Mouse (Mus musculus) urinary bladder, postnatal 36 days (tissue): ENCODE data around the gene Kctd4.
"Not testable (repeated sequence)": the region's sequence is repeated elsewhere in the genome, so short reads cannot be mapped to it uniquely, and the experiment has no call there.

ENCODE experiments used
- DNase-seq, 2 experiments: peaks; one replicate each; pipeline ENCODE4 v3.0.0; 2022; ENCODE audit warnings: low spot score in 2 of 2, mixed read lengths in 1 of 2

The Kctd4 gene

DNA sequence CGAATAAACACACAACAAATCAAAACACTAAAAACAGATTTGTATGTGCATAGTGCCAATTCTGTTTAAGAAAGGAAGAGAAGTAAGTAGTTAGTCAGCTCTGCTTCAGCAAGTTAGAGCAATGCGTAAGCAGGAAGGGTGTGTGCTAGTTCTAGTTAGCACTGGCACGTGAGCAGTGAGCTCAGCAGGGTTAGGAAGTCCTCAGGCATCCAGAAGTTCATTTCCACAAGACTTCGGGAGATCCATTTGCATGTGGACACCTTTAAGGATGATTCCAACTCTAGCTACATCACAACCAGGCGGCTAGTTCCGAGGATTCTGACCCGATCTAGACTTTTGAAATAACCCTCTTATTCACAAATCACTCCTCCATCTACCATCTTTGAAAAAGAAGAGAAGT, at the start of gene Kctd4:
Kctd4 (plus strand) TSS at position 244 of the 400 bp plus-strand sequence.
- no peak for DNase-seq

DNA sequence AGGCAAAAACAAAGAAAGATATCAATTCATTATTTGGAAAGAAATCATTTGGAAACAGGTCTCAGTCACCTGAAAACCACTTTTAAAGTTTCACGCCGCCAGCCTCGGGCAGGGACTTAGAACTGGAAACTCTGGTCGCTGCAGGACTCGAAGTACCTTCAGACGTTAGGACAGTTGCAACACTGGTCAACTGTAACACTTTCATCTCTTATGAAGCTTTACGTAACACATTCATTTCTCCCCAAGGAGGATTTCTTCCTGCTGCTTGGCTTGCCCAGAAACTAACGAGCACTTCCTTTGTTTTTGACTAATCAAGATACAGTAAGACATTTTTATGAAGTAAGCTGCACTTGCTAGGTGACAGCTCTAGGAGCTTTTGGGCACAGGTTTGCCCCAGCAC, 47.9 kb upstream of the Kctd4 start:
- DNase-seq, result no peak

DNA sequence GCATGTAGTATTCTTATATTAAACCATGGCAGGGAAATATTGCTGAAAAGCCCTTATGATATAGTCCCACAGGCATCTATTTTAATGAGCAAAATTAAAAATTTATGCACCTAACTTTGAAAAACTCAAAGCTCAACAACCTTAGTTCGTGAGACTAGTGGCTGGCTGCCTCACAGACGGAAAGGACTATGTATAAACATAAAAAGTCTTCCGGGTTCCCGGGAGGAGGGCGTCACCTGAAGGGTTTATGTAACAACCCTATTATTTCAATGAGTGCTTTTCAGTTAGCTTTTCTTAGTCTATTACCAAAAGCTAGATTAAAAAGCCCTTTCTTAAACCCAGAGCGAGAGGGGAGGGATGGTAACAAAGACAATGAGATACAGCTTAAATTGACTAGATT, 42.8 kb upstream of the Kctd4 start:
- DNase-seq, result no peak

DNA sequence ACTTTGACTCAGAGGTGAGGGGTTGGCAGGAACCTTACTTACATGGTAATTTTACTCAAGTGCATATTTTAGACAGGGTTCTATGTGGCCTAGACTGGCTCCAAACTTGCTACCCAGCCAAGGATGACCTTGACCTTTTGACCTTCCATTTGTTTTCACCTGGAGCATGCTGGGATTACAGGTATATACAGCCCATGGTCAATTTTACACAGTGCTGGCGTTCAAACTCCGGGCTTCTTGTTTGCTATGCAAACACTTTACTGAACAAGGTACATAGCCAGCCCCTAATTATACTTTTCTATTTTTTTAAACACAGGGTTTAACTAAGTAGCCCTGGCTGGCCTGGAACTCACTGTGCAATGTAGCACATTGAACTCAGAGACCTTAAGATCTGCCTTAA, 42.1 kb upstream of the Kctd4 start:
- DNase-seq, result no peak

GRCm38 (mm10) chr14:75923314-75924052, 31.3 kb upstream of the Kctd4 start:
- DNase-seq, result no peak

GRCm38 (mm10) chr14:75929713-75930112, 25.1 kb upstream of the Kctd4 start:
- not testable (repeated sequence) for DNase-seq

GRCm38 (mm10) chr14:75931266-75931665, 23.5 kb upstream of the Kctd4 start:
- no peak for DNase-seq

GRCm38 (mm10) chr14:75934359-75934758, 20.4 kb upstream of the Kctd4 start:
- DNase-seq, result no peak

GRCm38 (mm10) chr14:75937714-75938113, 17.1 kb upstream of the Kctd4 start:
- no peak for DNase-seq

- no peak for DNase-seq
Observed at GRCm38 (mm10) chr14:75941500-75941899, 13.3 kb upstream of the Kctd4 start.

GRCm38 (mm10) chr14:75942365-75942764, 12.4 kb upstream of the Kctd4 start:
- DNase-seq, result no peak

DNA sequence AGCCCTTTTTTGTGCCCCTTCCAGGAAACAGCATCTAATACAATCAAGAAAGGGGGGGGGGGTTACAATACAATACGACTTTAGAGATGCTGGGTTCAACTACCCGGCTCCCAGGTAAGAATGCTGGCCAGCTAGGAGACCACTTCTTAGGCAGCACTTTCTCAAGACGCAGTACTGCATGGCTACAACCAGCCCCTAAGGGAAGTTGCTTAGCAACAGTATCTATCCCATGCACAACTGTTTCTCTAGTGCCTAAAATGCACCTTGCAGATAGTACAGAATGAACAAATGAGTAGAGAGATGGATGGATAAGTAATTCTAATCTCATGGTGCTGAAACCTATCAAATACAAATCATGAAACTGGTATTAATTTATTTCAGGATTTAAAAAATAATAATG, 7.1 kb upstream of the Kctd4 start:
- no peak for DNase-seq

DNA sequence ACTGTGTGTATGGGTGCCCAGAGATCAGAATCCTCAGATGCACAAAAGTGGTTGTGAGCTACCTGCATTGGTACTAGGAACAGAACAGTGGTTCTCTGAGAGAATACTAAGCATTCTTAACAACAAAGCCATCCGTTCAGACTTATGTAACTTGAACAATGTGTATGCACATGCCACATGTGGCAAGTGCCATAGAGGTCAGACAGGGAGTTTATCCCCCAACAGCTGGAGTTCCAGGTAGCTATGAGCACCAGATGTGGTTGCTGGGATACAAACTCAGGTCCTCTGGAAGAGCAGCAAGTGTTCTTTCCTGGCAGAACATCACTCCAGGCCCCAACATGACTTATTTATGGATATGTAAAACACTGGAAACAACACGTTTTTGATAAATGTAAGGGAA, 1.8 kb upstream of the Kctd4 start:
- DNase-seq, result no peak

- no peak for DNase-seq
Observed at GRCm38 (mm10) chr14:75962250-75962649, 7.4 kb downstream of the Kctd4 start.

DNA sequence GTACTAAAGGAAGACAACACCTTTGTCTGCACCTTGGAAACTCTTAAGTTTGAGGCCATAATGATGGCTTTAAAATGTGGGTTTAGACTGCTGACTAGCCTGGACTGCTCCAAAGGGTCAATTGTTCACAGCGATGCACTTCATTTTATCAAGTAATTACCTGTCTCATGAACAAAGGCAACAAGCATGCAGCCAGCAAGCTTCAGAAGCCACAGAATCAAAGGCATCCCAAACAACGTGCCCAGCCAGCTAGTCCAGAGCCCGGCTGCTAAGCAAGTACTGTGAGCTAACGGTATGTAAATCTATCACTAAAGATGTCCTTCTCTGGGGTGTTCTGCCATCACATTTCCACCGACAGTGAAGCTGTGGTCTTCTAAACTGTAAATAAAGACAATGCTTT, 8.4 kb downstream of the Kctd4 start:
- DNase-seq, result no peak

DNA sequence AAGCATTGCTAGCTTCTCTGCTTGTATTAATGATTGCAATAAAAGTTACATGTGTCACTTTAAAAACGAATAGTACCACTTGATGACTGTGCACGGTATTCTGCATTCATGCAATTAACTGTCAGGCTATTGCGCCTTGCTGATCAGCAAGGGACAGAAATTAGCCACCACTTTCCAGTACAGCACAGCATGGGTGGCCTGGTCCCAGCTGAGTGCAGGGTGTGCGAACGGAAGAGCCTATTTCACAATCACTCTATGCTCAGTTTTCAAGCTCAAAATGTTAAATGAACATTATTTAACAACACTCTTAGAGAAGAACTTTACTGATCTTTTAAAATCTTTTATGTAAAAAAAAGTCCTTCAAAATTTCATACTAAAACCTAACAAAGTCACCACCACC, 9.2 kb downstream of the Kctd4 start:
- DNase-seq, result no peak

- no peak for DNase-seq
Observed at GRCm38 (mm10) chr14:75964433-75964832, 9.6 kb downstream of the Kctd4 start.

- DNase-seq, result no peak
Observed at GRCm38 (mm10) chr14:75967291-75967690, 12.5 kb downstream of the Kctd4 start.

- no peak for DNase-seq
Observed at GRCm38 (mm10) chr14:75976107-75976506, 21.3 kb downstream of the Kctd4 start.

GRCm38 (mm10) chr14:75981231-75981630, 26.4 kb downstream of the Kctd4 start:
- DNase-seq, result no peak

DNA sequence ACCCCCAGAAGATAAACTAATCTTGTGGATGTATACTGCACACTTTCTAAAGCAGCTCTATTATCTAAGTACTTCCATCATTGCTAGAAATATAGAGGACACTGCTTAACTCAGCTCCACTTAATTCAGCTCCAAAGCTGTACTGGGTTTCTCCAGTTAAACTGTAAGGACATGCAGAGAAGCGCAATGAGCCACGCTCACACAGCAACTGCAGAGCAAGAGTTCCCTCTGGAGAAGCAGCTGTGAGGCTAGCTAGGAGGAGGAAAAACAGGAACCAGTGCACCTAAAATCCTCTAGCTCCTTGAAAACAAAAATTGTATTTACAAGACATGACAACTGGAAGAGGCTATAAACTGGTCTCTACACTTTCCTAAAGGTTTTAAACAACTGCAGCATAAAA, 29.1 kb downstream of the Kctd4 start:
- DNase-seq, result no peak

DNA sequence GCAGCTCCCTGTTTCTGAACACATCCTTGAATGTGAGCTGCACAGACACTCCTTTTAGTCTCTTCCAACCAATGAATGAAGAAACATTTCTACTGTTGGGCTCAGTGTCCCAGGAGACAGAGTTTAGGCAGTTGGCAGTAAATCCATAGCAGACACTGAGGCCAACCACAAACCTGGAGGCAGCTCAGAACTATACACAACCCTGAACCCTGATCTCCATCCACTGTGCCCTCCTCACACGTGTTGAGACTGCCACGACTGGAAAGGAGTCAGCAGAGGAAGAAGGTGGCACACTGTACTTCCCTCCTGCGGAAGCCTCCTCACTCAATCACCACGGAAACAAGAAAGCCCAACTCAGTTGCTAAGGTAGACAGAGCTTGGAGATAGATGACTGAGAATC, 30.3 kb downstream of the Kctd4 start:
- no peak for DNase-seq

- DNase-seq, result no peak
Observed at GRCm38 (mm10) chr14:75986878-75987483, 32.2 kb downstream of the Kctd4 start.

- DNase-seq, result no peak
Observed at GRCm38 (mm10) chr14:75989168-75989567, 34.4 kb downstream of the Kctd4 start.
